Mouse (Mus musculus) stomach, postnatal 0 days (tissue): ENCODE results near the gene Larp4. TPM values are rescaled to one million over a fixed set of nuclear protein-coding genes. Genes with fewer than 3 reads are reported as not detected.

Source experiments
- ATAC-seq: fragments of 200-750 bp; cut with Nextera tagmentation; 2 replicates; pipeline ENCODE4 v1.8.0; 2017; ENCODE audit not compliant: low FRiP score, low TSS enrichment
- DNase-seq: peaks from one replicate; pipeline ENCODE4 v3.0.0-alpha.2; 2016; ENCODE audit warnings: low spot score
- H3K27ac ChIP-seq: fragments of 300-500 bp; sonication (generic); replicated peaks from 2 replicates; pipeline ENCODE4 v1.5.1; 2014; ENCODE audit warnings: mild to moderate bottlenecking, control low read depth
- H3K27me3 ChIP-seq: fragments of 300-500 bp; sonication (generic); 2 replicates; pipeline ENCODE4 v1.6.1; 2014; ENCODE audit warnings: low read length; ENCODE audit not compliant: control insufficient read depth, insufficient read depth
- H3K36me3 ChIP-seq: fragments of 300-500 bp; sonication (generic); 2 replicates; pipeline ENCODE4 v1.6.1; 2014; ENCODE audit warnings: low read length, mixed read lengths; ENCODE audit not compliant: control insufficient read depth, insufficient read depth
- H3K4me1 ChIP-seq: fragments of 300-500 bp; sonication (generic); replicated peaks from 2 replicates; pipeline ENCODE4 v1.6.1; 2014; ENCODE audit warnings: antibody characterized with exemption; ENCODE audit not compliant: control insufficient read depth, insufficient read depth
- H3K4me2 ChIP-seq: fragments of 300-500 bp; sonication (generic); replicated peaks from 2 replicates; pipeline ENCODE4 v1.6.1; 2014; ENCODE audit warnings: low read depth, mild to moderate bottlenecking, control low read depth, moderate library complexity
- H3K4me3 ChIP-seq: fragments of 300-500 bp; sonication (generic); 2 replicates; pipeline ENCODE4 v1.5.1; 2014; ENCODE audit warnings: low read depth, low read length, control low read depth
- H3K9ac ChIP-seq: fragments of 300-500 bp; sonication (generic); 2 replicates; pipeline ENCODE4 v1.6.1; 2014; ENCODE audit warnings: mild to moderate bottlenecking, low read length, control low read depth, mixed read lengths
- H3K9me3 ChIP-seq: fragments of 300-500 bp; sonication (generic); 2 replicates; pipeline ENCODE4 v1.6.1; 2016; ENCODE audit warnings: low read length; ENCODE audit not compliant: control insufficient read depth
- CTCF ChIP-seq: IDR thresholded peaks from 2 replicates; pipeline ENCODE4 v1.5.1; 2016; ENCODE audit warnings: antibody characterized with exemption, low read depth, mild to moderate bottlenecking, moderate library complexity
- EP300 ChIP-seq: optimal IDR thresholded peaks from 2 replicates; pipeline ENCODE3; 2016; ENCODE audit warnings: antibody characterized with exemption
- WGBS: fragments of 180-500 bp; shearing (Covaris S2); extraction: QIAGEN DNeasy Blood & Tissue Kit; methylation state at CpG from one replicate; pipeline ENCODE4 v1.1.7; 2014; 5-methylcytosine and 5-hydroxymethylcytosine counted together
- polyA plus RNA-seq: library from polyadenylated mRNA; unstranded; fragments of >200 nt; fragmentation: Nextera tagmentation; extraction: Ambion mirVana; gene quantifications from 2 replicates; pipeline ENCODE4 v1.2.1, GENCODE M21; 2015

Larp4 gene
- polyA plus RNA-seq, 1 experiment from 2014 or later = 21.3 TPM

GRCm38 (mm10) chr15:100038470-100038971 is 68.7 kb downstream of the Larp4 start, which contains the start of gene Dip2b:
TSS of gene Dip2b (plus strand) at chr15:100038664.
- peak; percentile 97 for DNase-seq
- Histone ChIP-seq H3K4me1 (peaks cover 6% of the 10 kb centered on the region), H3K4me3 (peak within 1 kb of the TSS; percentile 95), H3K36me3 (no peaks in the 10 kb centered on the region), H3K27ac (peak within 1 kb of the TSS; percentile 97), H3K9me3 (no peaks in the 10 kb centered on the region), H3K4me2 (peak within 1 kb of the TSS; percentile 88), H3K27me3 (no peaks in the 10 kb centered on the region), H3K9ac (peak within 1 kb of the TSS; percentile 100)
- WGBS = under 1% methylated on average over 62 of the region's 68 CpGs
- no peak for TF ChIP-seq EP300
- TF ChIP-seq CTCF = peak; percentile 90
- ATAC-seq = peak; percentile 93

- TF ChIP-seq EP300 (no peak), CTCF (no peak; the same call in 1 of the 2 replicates)
- Histone ChIP-seq H3K36me3 (no peaks in the 10 kb centered on the region), H3K27me3 (no peaks in the 10 kb centered on the region), H3K9ac (peak overlapping the region; percentile 100), H3K4me2 (peak overlapping the region; percentile 88), H3K9me3 (no peaks in the 10 kb centered on the region), H3K27ac (peak overlapping the region; percentile 97), H3K4me1 (peaks cover 6% of the 10 kb centered on the region), H3K4me3 (peak overlapping the region; percentile 95)
- DNase-seq = peak; percentile 51
- peak; percentile 51; the same call in 1 of the 2 replicates for ATAC-seq
- under 1% methylated on average over 31 of the region's 36 CpGs for WGBS
Measured at GRCm38 (mm10) chr15:100039001-100039701, 69.3 kb downstream of the Larp4 start.

GRCm38 (mm10) chr15:100040541-100041266 is 70.8 kb downstream of the Larp4 start:
- peak overlapping the region; percentile 12; the same call in 1 of the 2 replicates for H3K4me3 ChIP-seq
- H3K4me1 ChIP-seq = peaks cover 6% of the 10 kb centered on the region
- H3K27me3 ChIP-seq = no peaks in the 10 kb centered on the region
- ATAC-seq (no peak), DNase-seq (no peak)
- H3K36me3 ChIP-seq = no peaks in the 10 kb centered on the region
- no peak for TF ChIP-seq CTCF
- TF ChIP-seq EP300 = no peak
- 29% methylated on average over 14 of the region's 14 CpGs for WGBS
- 0 out of 2 replicates have a peak overlapping the region, but pooled peaks have one; percentile 65 for H3K27ac ChIP-seq
- no peaks in the 10 kb centered on the region for H3K9me3 ChIP-seq
- peak overlapping the region; percentile 88 for H3K4me2 ChIP-seq
- peak overlapping the region; percentile 27; the same call in 1 of the 2 replicates for H3K9ac ChIP-seq

GRCm38 (mm10) chr15:100041267-100042047 is 71.6 kb downstream of the Larp4 start:
- Histone ChIP-seq H3K9me3 (no peaks in the 10 kb centered on the region), H3K27ac (peak overlapping the region; percentile 65; the same call in 1 of the 2 replicates), H3K9ac (peak overlapping the region; percentile 27; the same call in 1 of the 2 replicates), H3K4me3 (peak overlapping the region; percentile 12; the same call in 1 of the 2 replicates), H3K27me3 (no peaks in the 10 kb centered on the region), H3K4me1 (peaks cover 8% of the 10 kb centered on the region), H3K36me3 (no peaks in the 10 kb centered on the region), H3K4me2 (peak overlapping the region; percentile 27)
- TF ChIP-seq EP300 (no peak), CTCF (no peak)
- ATAC-seq (no peak), DNase-seq (no peak)
- 27% methylated on average over 10 of the region's 10 CpGs for WGBS

GRCm38 (mm10) chr15:100042048-100042400 is 72.2 kb downstream of the Larp4 start:
- Histone ChIP-seq H3K4me1 (peaks cover 8% of the 10 kb centered on the region), H3K4me3 (no peak overlapping the region), H3K27ac (peak overlapping the region; percentile 65), H3K4me2 (peak overlapping the region; percentile 27), H3K9me3 (no peaks in the 10 kb centered on the region), H3K27me3 (no peaks in the 10 kb centered on the region), H3K36me3 (no peaks in the 10 kb centered on the region), H3K9ac (no peak overlapping the region)
- WGBS = 54% methylated on average over 9 of the region's 9 CpGs
- ATAC-seq (peak; percentile 19; the same call in 1 of the 2 replicates), DNase-seq (peak; percentile 40)
- no peak for TF ChIP-seq CTCF
- no peak for TF ChIP-seq EP300
